Mouse (Mus musculus) lung, postnatal 25 days (tissue): ENCODE measurements around the gene Ankrd24.
A peak's percentile ranks its signal among the peaks of the same experiment; 100 is the strongest.
"Not testable (repeated sequence)": the region's sequence is repeated elsewhere in the genome, so short reads cannot be mapped to it uniquely, and the experiment has no call there.

Experiments used
- DNase-seq: peaks from one replicate; pipeline ENCODE4 v3.0.0; 2022; ENCODE audit warnings: low spot score

Ankrd24 gene

GRCm38 (mm10) chr10:81644716-81645115 lies 16.4 kb downstream of the Ankrd24 start:
- no peak for DNase-seq

GRCm38 (mm10) chr10:81645391-81645790 lies 17.1 kb downstream of the Ankrd24 start:
- no peak for DNase-seq

GRCm38 (mm10) chr10:81646015-81646555 lies 17.7 kb downstream of the Ankrd24 start:
- no peak for DNase-seq

- DNase-seq = peak; percentile 91
These were observed 20.7 kb downstream of the Ankrd24 start, which contains the start of gene Gm10778 for GRCm38 (mm10) chr10:81648803-81649775. Gene Gm10778, plus strand, starts transcription at chr10:81649059.

GRCm38 (mm10) chr10:81655178-81655577 lies 26.8 kb downstream of the Ankrd24 start:
- DNase-seq = no peak

GRCm38 (mm10) chr10:81656174-81656573 lies 27.8 kb downstream of the Ankrd24 start:
- no peak for DNase-seq

GRCm38 (mm10) chr10:81687114-81687513 lies 58.8 kb downstream of the Ankrd24 start:
- not testable (repeated sequence) for DNase-seq
